Mouse (Mus musculus): Measurements from ENCODE around the gene Gm21903.

DNA sequence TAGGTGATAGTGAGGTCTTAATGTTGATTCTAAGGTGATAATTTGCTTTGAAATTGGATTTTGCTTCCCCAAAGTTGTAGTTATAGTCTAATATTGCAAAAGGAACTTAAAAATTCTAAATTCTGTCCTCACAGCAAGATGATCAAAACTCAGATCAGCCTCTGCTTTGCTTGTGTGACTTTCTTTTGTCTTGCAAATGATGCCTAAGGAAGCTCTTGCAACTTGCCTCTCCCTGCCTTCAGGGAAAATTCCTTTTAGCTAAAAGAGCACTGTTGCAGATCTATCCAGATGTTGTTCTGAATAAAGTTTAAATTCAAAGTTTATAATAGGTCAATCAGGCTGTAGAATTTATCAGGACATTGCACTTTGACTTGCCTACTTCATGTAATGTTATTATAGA is 20.5 kb upstream of the Gm21903 start:
- TF ChIP-seq POLR2A (IDR thresholded peaks at IDR 0.05; ENCODE audit: extremely low read depth, insufficient read depth, low read length) (no peak), CTCF (IDR thresholded peaks at IDR 0.05; ENCODE audit: extremely low read depth, insufficient read depth, low read length) (no peak)

Measured in cortical plate, adult 2 months (tissue).